Mouse (Mus musculus): ENCODE data around the gene Tox2.

GRCm38 (mm10) chr2:163175831-163176230 lies 27.1 kb upstream of the Tox2 start:
- TF ChIP-seq CTCF (IDR thresholded peaks at IDR 0.05; ENCODE audit: control insufficient read depth, insufficient read depth, insufficient replicate concordance, low read depth, low read length) (no peak), POLR2A (IDR thresholded peaks at IDR 0.05; ENCODE audit: control insufficient read depth, low read depth, low read length) (no peak)
